Mouse (Mus musculus) right cerebral cortex, postnatal 25 days (tissue): ENCODE data around the gene Scaper.

Source experiments
- DNase-seq: peaks from one replicate; pipeline ENCODE4 v3.0.0; 2022

Scaper gene

GRCm38 (mm10) chr9:55598594-55598993, 339.3 kb downstream of the Scaper start:
- no peak for DNase-seq

- no peak for DNase-seq
Measured at GRCm38 (mm10) chr9:55586141-55586540, 351.8 kb downstream of the Scaper start.

GRCm38 (mm10) chr9:55581414-55581813, 356.5 kb downstream of the Scaper start:
- DNase-seq, result no peak

GRCm38 (mm10) chr9:55576571-55576970, 361.3 kb downstream of the Scaper start:
- DNase-seq, result no peak

GRCm38 (mm10) chr9:55571071-55571470, 366.8 kb downstream of the Scaper start:
- DNase-seq, result no peak

GRCm38 (mm10) chr9:55568466-55569159, 369.3 kb downstream of the Scaper start:
- no peak for DNase-seq

- no peak for DNase-seq
Measured at GRCm38 (mm10) chr9:55560960-55561359, 377.0 kb downstream of the Scaper start.

- DNase-seq, result no peak
Measured at GRCm38 (mm10) chr9:55554986-55555385, 382.9 kb downstream of the Scaper start.

GRCm38 (mm10) chr9:55549302-55549890, 388.5 kb downstream of the Scaper start:
- DNase-seq, result no peak

- DNase-seq, result no peak
Measured at GRCm38 (mm10) chr9:55548871-55549270, 389.0 kb downstream of the Scaper start.

- DNase-seq, result peak; percentile 12
Measured at GRCm38 (mm10) chr9:55546176-55547010, 391.5 kb downstream of the Scaper start.

GRCm38 (mm10) chr9:55545556-55546175, 392.3 kb downstream of the Scaper start:
- DNase-seq, result peak; percentile 7

- DNase-seq, result peak; percentile 44
Measured at GRCm38 (mm10) chr9:55544861-55545555, 392.9 kb downstream of the Scaper start.

GRCm38 (mm10) chr9:55543703-55544401, 394.1 kb downstream of the Scaper start:
- peak; percentile 60 for DNase-seq

GRCm38 (mm10) chr9:55543336-55543702, 394.6 kb downstream of the Scaper start:
- peak; percentile 45 for DNase-seq

GRCm38 (mm10) chr9:55542366-55543325, 395.3 kb downstream of the Scaper start:
- no peak for DNase-seq

- DNase-seq, result peak; percentile 18
Measured at GRCm38 (mm10) chr9:55541681-55542365, 396.1 kb downstream of the Scaper start.

GRCm38 (mm10) chr9:55540888-55541287, 397.0 kb downstream of the Scaper start:
- DNase-seq, result peak; percentile 29

- peak; percentile 15 for DNase-seq
Measured at GRCm38 (mm10) chr9:55540391-55540770, 397.5 kb downstream of the Scaper start.
